Mouse (Mus musculus): ENCODE data around the gene Zfp597. TPM values are rescaled to one million over a fixed set of nuclear protein-coding genes. Genes with fewer than 3 reads are reported as not detected.

Zfp597 gene
- polyA plus RNA-seq, 1 experiment, result 14.3 TPM

DNA sequence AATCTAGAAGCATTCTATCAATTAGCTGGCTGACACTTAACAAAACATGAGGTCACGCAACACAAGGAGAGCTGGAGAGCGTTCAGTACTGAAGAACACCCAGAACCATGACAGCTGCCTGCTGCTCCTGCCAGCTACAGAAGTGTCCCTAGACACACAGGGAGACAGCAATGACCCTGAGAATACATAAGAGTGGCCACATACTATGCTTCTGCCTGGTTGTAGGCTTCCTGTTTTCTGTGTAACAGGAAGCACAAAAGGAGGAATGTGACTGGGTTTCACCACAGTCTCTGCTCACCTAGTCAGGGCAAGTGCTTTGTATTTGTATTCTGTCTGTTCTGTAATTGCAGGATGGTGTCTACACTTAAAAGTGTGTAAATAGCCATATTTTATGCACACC is 36.4 kb upstream of the Zfp597 start:
- TF ChIP-seq POLR2A (IDR thresholded peaks at IDR 0.05; ENCODE audit: control insufficient read depth, low read depth, low read length), result no peak
- no peak for TF ChIP-seq CTCF (IDR thresholded peaks at IDR 0.05; ENCODE audit: control insufficient read depth, insufficient read depth, insufficient replicate concordance, low read depth, low read length)
- no peaks in the 10 kb centered on the region for H3K4me1 ChIP-seq (ENCODE audit: control insufficient read depth, insufficient read depth, low read length)
- H3K27ac ChIP-seq (ENCODE audit: control insufficient read depth, insufficient read depth, low read depth, low read length), result no peak overlapping the region
- H3K36me3 ChIP-seq (ENCODE audit: control insufficient read depth, insufficient read depth, low read length), result peaks cover 2% of the 10 kb centered on the region; the same call in 1 of the 2 replicates
- H3K27me3 ChIP-seq (ENCODE audit: control insufficient read depth, insufficient read depth, low read length), result no peaks in the 10 kb centered on the region
- H3K4me3 ChIP-seq (ENCODE audit: control insufficient read depth, low read depth, low read length), result no peak overlapping the region

DNA sequence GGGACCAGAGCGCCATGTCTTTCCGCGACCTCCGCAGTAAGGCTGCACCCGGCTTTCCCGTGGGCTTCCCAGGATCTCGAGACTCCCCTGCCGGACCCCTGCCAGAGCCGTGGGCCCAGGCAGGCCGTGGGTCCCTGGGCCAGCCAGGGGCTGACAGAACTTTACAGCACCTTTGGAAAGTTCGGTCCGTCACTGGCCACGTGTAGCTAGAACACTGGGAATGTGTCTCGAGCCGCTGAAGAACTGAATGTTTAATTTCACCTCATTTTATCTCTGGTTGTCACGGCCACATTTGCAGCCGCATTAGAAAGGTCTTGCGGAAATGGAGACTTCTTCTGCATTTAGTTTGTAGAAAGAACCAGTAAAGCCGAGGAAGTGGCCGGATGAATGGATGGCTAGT is 24.8 kb upstream of the Zfp597 start:
- Histone ChIP-seq H3K27ac (ENCODE audit: control insufficient read depth, insufficient read depth, low read depth, low read length) (peak overlapping the region; percentile 93), H3K4me1 (ENCODE audit: control insufficient read depth, insufficient read depth, low read length) (no peaks in the 10 kb centered on the region), H3K4me3 (ENCODE audit: control insufficient read depth, low read depth, low read length) (peak overlapping the region; percentile 96), H3K27me3 (ENCODE audit: control insufficient read depth, insufficient read depth, low read length) (no peaks in the 10 kb centered on the region), H3K36me3 (ENCODE audit: control insufficient read depth, insufficient read depth, low read length) (no peaks in the 10 kb centered on the region)
- TF ChIP-seq CTCF (IDR thresholded peaks at IDR 0.05; ENCODE audit: control insufficient read depth, insufficient read depth, insufficient replicate concordance, low read depth, low read length) (no peak), POLR2A (IDR thresholded peaks at IDR 0.05; ENCODE audit: control insufficient read depth, low read depth, low read length) (no peak)

DNA sequence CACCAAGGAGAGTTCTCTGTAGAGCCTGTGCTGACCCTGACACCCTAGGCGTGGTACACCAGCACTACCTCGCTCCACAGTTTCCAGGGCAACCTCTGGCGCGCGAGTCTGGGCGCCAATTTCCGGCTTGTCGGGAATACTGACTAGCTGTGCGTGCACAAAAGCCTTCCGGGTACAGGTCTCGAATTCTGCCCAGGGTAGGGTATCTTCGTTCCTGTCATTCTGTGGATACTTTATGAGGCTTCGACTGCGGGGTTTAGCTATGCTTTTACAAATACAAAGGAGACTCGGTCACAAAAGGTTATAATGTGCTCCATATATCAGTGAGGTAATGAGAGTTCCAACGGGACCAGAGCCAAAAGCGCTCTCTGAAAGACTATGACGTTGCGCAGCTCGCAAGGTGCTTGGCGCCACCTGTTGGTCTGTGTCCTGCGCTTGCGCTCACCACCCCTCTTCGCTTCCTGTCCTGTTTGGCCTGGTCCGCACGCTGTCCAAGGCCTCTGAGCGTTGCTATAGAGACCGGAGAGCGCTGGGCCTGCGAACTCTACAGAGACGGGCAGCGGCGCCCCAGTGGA is 24.3 kb upstream of the Zfp597 start, which contains the start of the genes 1700037C18Rik and Cluap1:
1700037C18Rik (minus strand) TSS at position 153 of the 575 bp plus-strand sequence.
Cluap1 (plus strand) TSS at position 265 of the 575 bp plus-strand sequence.
- H3K36me3 ChIP-seq (ENCODE audit: control insufficient read depth, insufficient read depth, low read length), result no peaks in the 10 kb centered on the region

DNA sequence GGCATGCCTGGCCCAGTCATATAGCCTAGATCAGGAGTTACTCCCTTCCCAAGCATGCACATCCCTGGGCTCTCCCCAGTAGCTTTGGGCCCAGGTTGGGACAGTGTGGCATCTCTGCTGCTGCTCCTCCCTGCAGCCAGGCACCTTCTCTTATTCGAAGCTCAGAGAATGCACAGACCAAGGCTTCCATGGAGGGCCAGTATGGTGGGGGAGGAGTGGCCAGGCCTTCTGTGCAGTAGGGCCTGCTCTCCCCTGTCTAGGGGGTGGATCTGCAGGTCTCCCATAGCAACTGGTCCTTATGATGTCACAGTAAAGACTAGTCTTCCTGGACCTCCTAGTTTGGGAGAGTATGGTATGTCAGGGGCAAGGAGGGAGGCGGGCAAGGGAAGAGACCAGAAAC is 23.1 kb upstream of the Zfp597 start:
- Histone ChIP-seq H3K27ac (ENCODE audit: control insufficient read depth, insufficient read depth, low read depth, low read length) (peak overlapping the region; percentile 90), H3K36me3 (ENCODE audit: control insufficient read depth, insufficient read depth, low read length) (no peaks in the 10 kb centered on the region), H3K27me3 (ENCODE audit: control insufficient read depth, insufficient read depth, low read length) (no peaks in the 10 kb centered on the region), H3K4me3 (ENCODE audit: control insufficient read depth, low read depth, low read length) (peak overlapping the region; percentile 87), H3K4me1 (ENCODE audit: control insufficient read depth, insufficient read depth, low read length) (no peaks in the 10 kb centered on the region)
- no peak for TF ChIP-seq CTCF (IDR thresholded peaks at IDR 0.05; ENCODE audit: control insufficient read depth, insufficient read depth, insufficient replicate concordance, low read depth, low read length)
- peak; percentile 77; the same call in 1 of the 2 replicates for TF ChIP-seq POLR2A (IDR thresholded peaks at IDR 0.05; ENCODE audit: control insufficient read depth, low read depth, low read length)

More for the DNA sequence above, 24.3 kb upstream of the Zfp597 start, which contains the start of the genes 1700037C18Rik and Cluap1:
- Histone ChIP-seq H3K4me1 (ENCODE audit: control insufficient read depth, insufficient read depth, low read length) (no peaks in the 10 kb centered on the region), H3K27me3 (ENCODE audit: control insufficient read depth, insufficient read depth, low read length) (no peaks in the 10 kb centered on the region), H3K4me3 (ENCODE audit: control insufficient read depth, low read depth, low read length) (peak within 1 kb of the TSS; percentile 96), H3K27ac (ENCODE audit: control insufficient read depth, insufficient read depth, low read depth, low read length) (peak within 1 kb of the TSS; percentile 93)
- peak; percentile 66; the same call in 1 of the 2 replicates for TF ChIP-seq CTCF (IDR thresholded peaks at IDR 0.05; ENCODE audit: control insufficient read depth, insufficient read depth, insufficient replicate concordance, low read depth, low read length)
- peak; percentile 67 for TF ChIP-seq POLR2A (IDR thresholded peaks at IDR 0.05; ENCODE audit: control insufficient read depth, low read depth, low read length)

DNA sequence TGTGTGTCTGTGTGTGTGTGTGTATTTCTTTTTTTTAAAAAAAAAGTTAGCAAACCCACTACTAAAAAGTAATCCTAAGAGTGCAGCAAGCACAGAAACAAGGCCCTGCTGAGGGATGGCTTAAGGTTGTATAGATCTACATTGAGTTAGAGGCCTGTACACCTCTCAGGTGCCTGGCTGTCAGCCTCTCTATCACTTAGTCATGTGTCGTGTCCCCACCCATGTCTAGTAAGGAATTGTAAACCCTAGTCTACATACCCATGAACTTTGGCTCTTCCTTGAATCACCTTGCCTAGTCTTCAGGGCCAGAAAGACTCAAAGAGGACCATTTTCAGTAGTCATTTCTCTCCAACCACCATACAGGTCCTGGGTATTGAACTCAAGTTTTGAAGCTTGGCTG is 12.2 kb upstream of the Zfp597 start:
- TF ChIP-seq POLR2A (IDR thresholded peaks at IDR 0.05; ENCODE audit: control insufficient read depth, low read depth, low read length) (no peak), CTCF (IDR thresholded peaks at IDR 0.05; ENCODE audit: control insufficient read depth, insufficient read depth, insufficient replicate concordance, low read depth, low read length) (no peak)
- H3K4me3 ChIP-seq (ENCODE audit: control insufficient read depth, low read depth, low read length), result no peak overlapping the region
- H3K27ac ChIP-seq (ENCODE audit: control insufficient read depth, insufficient read depth, low read depth, low read length), result no peak overlapping the region
- H3K27me3 ChIP-seq (ENCODE audit: control insufficient read depth, insufficient read depth, low read length), result no peaks in the 10 kb centered on the region
- H3K36me3 ChIP-seq (ENCODE audit: control insufficient read depth, insufficient read depth, low read length), result peaks cover 1% of the 10 kb centered on the region; the same call in 1 of the 2 replicates
- peaks cover 3% of the 10 kb centered on the region; the same call in 1 of the 2 replicates for H3K4me1 ChIP-seq (ENCODE audit: control insufficient read depth, insufficient read depth, low read length)

DNA sequence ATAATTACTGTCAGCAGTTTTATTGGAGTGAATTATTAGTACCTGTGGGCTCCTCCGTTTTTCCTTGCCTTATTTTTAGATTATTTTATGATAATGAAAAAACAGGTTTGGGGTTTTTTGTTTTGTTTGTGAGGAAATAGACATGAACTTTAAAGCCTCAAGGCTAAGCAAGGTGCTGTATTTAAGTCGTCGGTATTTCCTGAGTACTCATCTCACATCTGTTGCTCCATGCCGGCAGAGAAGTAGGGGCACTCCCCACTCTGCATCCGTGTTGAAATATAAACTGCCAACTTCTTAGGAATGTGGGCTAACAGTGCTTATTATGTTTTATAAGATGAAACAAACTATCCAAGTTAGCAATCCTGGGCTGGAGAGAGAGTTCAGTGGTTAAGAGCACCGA is 11.7 kb upstream of the Zfp597 start:
- Histone ChIP-seq H3K36me3 (ENCODE audit: control insufficient read depth, insufficient read depth, low read length) (peaks cover 1% of the 10 kb centered on the region; the same call in 1 of the 2 replicates), H3K27ac (ENCODE audit: control insufficient read depth, insufficient read depth, low read depth, low read length) (no peak overlapping the region), H3K27me3 (ENCODE audit: control insufficient read depth, insufficient read depth, low read length) (no peaks in the 10 kb centered on the region), H3K4me1 (ENCODE audit: control insufficient read depth, insufficient read depth, low read length) (peaks cover 3% of the 10 kb centered on the region; the same call in 1 of the 2 replicates), H3K4me3 (ENCODE audit: control insufficient read depth, low read depth, low read length) (no peak overlapping the region)
- TF ChIP-seq POLR2A (IDR thresholded peaks at IDR 0.05; ENCODE audit: control insufficient read depth, low read depth, low read length) (no peak), CTCF (IDR thresholded peaks at IDR 0.05; ENCODE audit: control insufficient read depth, insufficient read depth, insufficient replicate concordance, low read depth, low read length) (no peak)

DNA sequence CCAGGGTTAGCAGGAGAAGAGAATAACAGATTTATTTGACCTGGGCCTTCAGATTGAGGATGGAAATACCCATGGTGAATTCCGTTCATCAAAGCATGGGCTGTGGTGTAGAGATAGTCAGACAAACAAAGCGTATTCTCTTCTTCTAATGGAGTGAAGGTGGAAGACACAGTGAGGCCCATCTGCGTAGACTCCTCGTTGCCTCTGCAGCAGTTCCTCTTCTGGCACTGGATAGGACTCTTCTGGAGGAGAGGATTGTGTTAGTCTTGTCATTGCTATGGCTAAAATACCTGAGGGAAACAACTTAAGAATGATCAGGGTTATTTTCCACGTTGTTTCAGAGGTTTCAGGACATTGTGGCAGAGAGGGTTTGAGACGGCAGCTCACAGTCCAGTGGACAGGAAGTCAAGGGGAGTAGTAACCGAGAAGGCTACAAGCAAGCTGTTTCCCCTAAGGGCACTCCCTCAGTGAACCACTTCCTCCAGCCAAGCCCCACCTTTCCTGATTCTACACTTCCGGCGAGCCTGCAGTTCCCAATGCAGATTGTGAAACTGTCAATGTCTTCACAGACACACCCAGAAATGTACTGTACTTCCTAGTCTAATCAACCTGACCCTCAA is 10.9 kb upstream of the Zfp597 start:
- H3K27ac ChIP-seq (ENCODE audit: control insufficient read depth, insufficient read depth, low read depth, low read length), result peak overlapping the region; percentile 39
- H3K4me3 ChIP-seq (ENCODE audit: control insufficient read depth, low read depth, low read length), result no peak overlapping the region
- no peak for TF ChIP-seq CTCF (IDR thresholded peaks at IDR 0.05; ENCODE audit: control insufficient read depth, insufficient read depth, insufficient replicate concordance, low read depth, low read length)
- TF ChIP-seq POLR2A (IDR thresholded peaks at IDR 0.05; ENCODE audit: control insufficient read depth, low read depth, low read length), result no peak
- peaks cover 1% of the 10 kb centered on the region; the same call in 1 of the 2 replicates for H3K36me3 ChIP-seq (ENCODE audit: control insufficient read depth, insufficient read depth, low read length)
- H3K4me1 ChIP-seq (ENCODE audit: control insufficient read depth, insufficient read depth, low read length), result peaks cover 3% of the 10 kb centered on the region; the same call in 1 of the 2 replicates
- no peaks in the 10 kb centered on the region for H3K27me3 ChIP-seq (ENCODE audit: control insufficient read depth, insufficient read depth, low read length)

Data from testis, adult 2 months (tissue).